Mouse (Mus musculus): Measurements from ENCODE around the gene Acacb. TPM values are rescaled to one million over a fixed set of nuclear protein-coding genes. Genes with fewer than 3 reads are reported as not detected.

Gene Acacb
- polyA plus RNA-seq, 1 experiment = 3.0 TPM

GRCm38 (mm10) chr5:114113334-114113733 is 33.0 kb upstream of the Acacb start:
- TF ChIP-seq POLR2A (IDR thresholded peaks at IDR 0.05; ENCODE audit: control insufficient read depth, low read depth, low read length) (no peak), CTCF (IDR thresholded peaks at IDR 0.05; ENCODE audit: control insufficient read depth, insufficient read depth, insufficient replicate concordance, low read depth, low read length) (peak; percentile 45; the same call in 1 of the 2 replicates)
- H3K27me3 ChIP-seq (ENCODE audit: control insufficient read depth, insufficient read depth, low read length) = no peaks in the 10 kb centered on the region
- no peak overlapping the region for H3K27ac ChIP-seq (ENCODE audit: control insufficient read depth, insufficient read depth, low read depth, low read length)
- no peaks in the 10 kb centered on the region for H3K4me1 ChIP-seq (ENCODE audit: control insufficient read depth, insufficient read depth, low read length)
- no peak overlapping the region for H3K4me3 ChIP-seq (ENCODE audit: control insufficient read depth, low read depth, low read length)
- H3K36me3 ChIP-seq (ENCODE audit: control insufficient read depth, insufficient read depth, low read length) = peaks cover 5% of the 10 kb centered on the region

GRCm38 (mm10) chr5:114115030-114115429 is 31.3 kb upstream of the Acacb start:
- Histone ChIP-seq H3K27me3 (ENCODE audit: control insufficient read depth, insufficient read depth, low read length) (no peaks in the 10 kb centered on the region), H3K4me1 (ENCODE audit: control insufficient read depth, insufficient read depth, low read length) (no peaks in the 10 kb centered on the region), H3K27ac (ENCODE audit: control insufficient read depth, insufficient read depth, low read depth, low read length) (no peak overlapping the region), H3K36me3 (ENCODE audit: control insufficient read depth, insufficient read depth, low read length) (peaks cover 2% of the 10 kb centered on the region), H3K4me3 (ENCODE audit: control insufficient read depth, low read depth, low read length) (no peak overlapping the region)
- TF ChIP-seq POLR2A (IDR thresholded peaks at IDR 0.05; ENCODE audit: control insufficient read depth, low read depth, low read length) (no peak), CTCF (IDR thresholded peaks at IDR 0.05; ENCODE audit: control insufficient read depth, insufficient read depth, insufficient replicate concordance, low read depth, low read length) (no peak)

- no peak for TF ChIP-seq CTCF (IDR thresholded peaks at IDR 0.05; ENCODE audit: control insufficient read depth, insufficient read depth, insufficient replicate concordance, low read depth, low read length)
- TF ChIP-seq POLR2A (IDR thresholded peaks at IDR 0.05; ENCODE audit: control insufficient read depth, low read depth, low read length) = no peak
- H3K27me3 ChIP-seq (ENCODE audit: control insufficient read depth, insufficient read depth, low read length) = no peaks in the 10 kb centered on the region
- H3K27ac ChIP-seq (ENCODE audit: control insufficient read depth, insufficient read depth, low read depth, low read length) = no peak overlapping the region
- H3K36me3 ChIP-seq (ENCODE audit: control insufficient read depth, insufficient read depth, low read length) = peaks cover 2% of the 10 kb centered on the region
- H3K4me1 ChIP-seq (ENCODE audit: control insufficient read depth, insufficient read depth, low read length) = no peaks in the 10 kb centered on the region
- H3K4me3 ChIP-seq (ENCODE audit: control insufficient read depth, low read depth, low read length) = no peak overlapping the region
These were observed 29.7 kb upstream of the Acacb start for GRCm38 (mm10) chr5:114116586-114116985.

- Histone ChIP-seq H3K36me3 (ENCODE audit: control insufficient read depth, insufficient read depth, low read length) (no peaks in the 10 kb centered on the region; the same call in 1 of the 2 replicates), H3K4me1 (ENCODE audit: control insufficient read depth, insufficient read depth, low read length) (no peaks in the 10 kb centered on the region), H3K27ac (ENCODE audit: control insufficient read depth, insufficient read depth, low read depth, low read length) (no peak overlapping the region), H3K4me3 (ENCODE audit: control insufficient read depth, low read depth, low read length) (no peak overlapping the region), H3K27me3 (ENCODE audit: control insufficient read depth, insufficient read depth, low read length) (no peaks in the 10 kb centered on the region)
- no peak for TF ChIP-seq POLR2A (IDR thresholded peaks at IDR 0.05; ENCODE audit: control insufficient read depth, low read depth, low read length)
- TF ChIP-seq CTCF (IDR thresholded peaks at IDR 0.05; ENCODE audit: control insufficient read depth, insufficient read depth, insufficient replicate concordance, low read depth, low read length) = no peak
These were observed 26.5 kb upstream of the Acacb start for GRCm38 (mm10) chr5:114119806-114120205.

GRCm38 (mm10) chr5:114126008-114126407 is 20.3 kb upstream of the Acacb start:
- H3K27ac ChIP-seq (ENCODE audit: control insufficient read depth, insufficient read depth, low read depth, low read length) = no peak overlapping the region

GRCm38 (mm10) chr5:114126499-114127244 is 19.7 kb upstream of the Acacb start:
- H3K27ac ChIP-seq (ENCODE audit: control insufficient read depth, insufficient read depth, low read depth, low read length) = no peak overlapping the region
- no peaks in the 10 kb centered on the region; the same call in 1 of the 2 replicates for H3K36me3 ChIP-seq (ENCODE audit: control insufficient read depth, insufficient read depth, low read length)
- H3K4me1 ChIP-seq (ENCODE audit: control insufficient read depth, insufficient read depth, low read length) = peaks cover 23% of the 10 kb centered on the region
- no peaks in the 10 kb centered on the region for H3K27me3 ChIP-seq (ENCODE audit: control insufficient read depth, insufficient read depth, low read length)
- TF ChIP-seq CTCF (IDR thresholded peaks at IDR 0.05; ENCODE audit: control insufficient read depth, insufficient read depth, insufficient replicate concordance, low read depth, low read length) = no peak
- TF ChIP-seq POLR2A (IDR thresholded peaks at IDR 0.05; ENCODE audit: control insufficient read depth, low read depth, low read length) = no peak
- H3K4me3 ChIP-seq (ENCODE audit: control insufficient read depth, low read depth, low read length) = no peak overlapping the region

More at GRCm38 (mm10) chr5:114126008-114126407, 20.3 kb upstream of the Acacb start:
- Histone ChIP-seq H3K27me3 (ENCODE audit: control insufficient read depth, insufficient read depth, low read length) (no peaks in the 10 kb centered on the region), H3K4me1 (ENCODE audit: control insufficient read depth, insufficient read depth, low read length) (peaks cover 18% of the 10 kb centered on the region), H3K4me3 (ENCODE audit: control insufficient read depth, low read depth, low read length) (no peak overlapping the region), H3K36me3 (ENCODE audit: control insufficient read depth, insufficient read depth, low read length) (no peaks in the 10 kb centered on the region; the same call in 1 of the 2 replicates)
- TF ChIP-seq CTCF (IDR thresholded peaks at IDR 0.05; ENCODE audit: control insufficient read depth, insufficient read depth, insufficient replicate concordance, low read depth, low read length) (no peak), POLR2A (IDR thresholded peaks at IDR 0.05; ENCODE audit: control insufficient read depth, low read depth, low read length) (no peak)

- TF ChIP-seq CTCF (IDR thresholded peaks at IDR 0.05; ENCODE audit: control insufficient read depth, insufficient read depth, insufficient replicate concordance, low read depth, low read length) (peak; percentile 99), POLR2A (IDR thresholded peaks at IDR 0.05; ENCODE audit: control insufficient read depth, low read depth, low read length) (no peak; the same call in 1 of the 2 replicates)
- Histone ChIP-seq H3K36me3 (ENCODE audit: control insufficient read depth, insufficient read depth, low read length) (no peaks in the 10 kb centered on the region), H3K27me3 (ENCODE audit: control insufficient read depth, insufficient read depth, low read length) (no peaks in the 10 kb centered on the region), H3K4me1 (ENCODE audit: control insufficient read depth, insufficient read depth, low read length) (peaks cover 24% of the 10 kb centered on the region), H3K4me3 (ENCODE audit: control insufficient read depth, low read depth, low read length) (peak within 1 kb of the TSS; percentile 85), H3K27ac (ENCODE audit: control insufficient read depth, insufficient read depth, low read depth, low read length) (peak within 1 kb of the TSS; percentile 65)
These were observed 18.7 kb upstream of the Acacb start, which contains the start of gene Alkbh2 for GRCm38 (mm10) chr5:114127374-114128349. Gene Alkbh2, minus strand, starts transcription at chr5:114128218.

Data from testis, adult 2 months (tissue).